Mouse (Mus musculus) heart, adult 2 months (tissue): ENCODE results near the gene Phf10.

ENCODE experiments used
- CTCF ChIP-seq: fragments of 200-600 bp; IDR thresholded peaks from 2 replicates; pipeline ENCODE4 v1.8.1; 2022; ENCODE audit warnings: antibody characterized with exemption, mild to moderate bottlenecking, moderate library complexity
- EP300 ChIP-seq: fragments of 200-500 bp; IDR thresholded peaks from 2 replicates; pipeline ENCODE4 v1.6.1; 2011; ENCODE audit warnings: low read depth, low read length, control low read depth; ENCODE audit not compliant: insufficient read depth

- TF ChIP-seq CTCF (no peak), EP300 (no peak)
These were observed 39.5 kb downstream of the Phf10 start for GRCm38 (mm10) chr17:14921582-14921981.
